Mouse (Mus musculus): ENCODE data around the gene Cflar. TPM values are rescaled to one million over a fixed set of nuclear protein-coding genes. Genes with fewer than 3 reads are reported as not detected.
"Not testable (repeated sequence)": the region's sequence is repeated elsewhere in the genome, so short reads cannot be mapped to it uniquely, and the experiment has no call there.

Gene Cflar
- polyA plus RNA-seq, 1 experiment from 2014 or later = 18.6 TPM

DNA sequence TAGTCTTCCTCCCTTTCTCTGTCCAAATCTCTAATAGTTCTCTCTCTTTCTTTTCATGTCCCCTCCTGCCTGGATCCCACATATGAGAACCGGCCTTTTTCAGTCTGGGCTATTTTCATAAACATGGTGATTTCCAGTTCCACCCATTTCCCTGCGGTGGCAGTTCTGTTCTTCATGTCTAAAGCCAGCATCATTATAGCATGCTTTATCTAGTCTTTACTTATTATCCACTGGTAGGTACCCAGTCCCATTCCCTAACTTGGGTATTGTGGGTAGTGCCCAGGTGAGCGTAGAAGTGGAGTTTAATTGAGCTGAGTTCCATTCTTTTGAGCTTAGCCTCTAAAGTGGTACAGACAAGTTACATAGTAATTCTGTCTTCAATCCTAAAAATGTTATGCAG lies 48.1 kb downstream of the Cflar start:
- Histone ChIP-seq H3K27me3 (replicated peaks; ENCODE audit: control insufficient read depth, insufficient read depth, low read length) (no peaks in the 10 kb centered on the region), H3K9me3 (ENCODE audit: control insufficient read depth, low read length) (no peaks in the 10 kb centered on the region), H3K4me3 (ENCODE audit: low read depth, low read length) (no peak overlapping the region), H3K27ac (ENCODE audit: low read depth, low read length) (no peak overlapping the region), H3K4me2 (no peak overlapping the region), H3K36me3 (ENCODE audit: control insufficient read depth, insufficient read depth, low read length) (peaks cover 6% of the 10 kb centered on the region; the same call in 1 of the 2 replicates), H3K9ac (ENCODE audit: low read depth, low read length) (no peak overlapping the region), H3K4me1 (replicated peaks; ENCODE audit: control insufficient read depth, insufficient read depth, low read length) (no peaks in the 10 kb centered on the region)
- ATAC-seq (replicated peaks; ENCODE audit: low FRiP score) (no peak), DNase-seq (ENCODE audit: low spot score) (no peak)
- 89% methylated on average over 3 of the region's 3 CpGs for WGBS

DNA sequence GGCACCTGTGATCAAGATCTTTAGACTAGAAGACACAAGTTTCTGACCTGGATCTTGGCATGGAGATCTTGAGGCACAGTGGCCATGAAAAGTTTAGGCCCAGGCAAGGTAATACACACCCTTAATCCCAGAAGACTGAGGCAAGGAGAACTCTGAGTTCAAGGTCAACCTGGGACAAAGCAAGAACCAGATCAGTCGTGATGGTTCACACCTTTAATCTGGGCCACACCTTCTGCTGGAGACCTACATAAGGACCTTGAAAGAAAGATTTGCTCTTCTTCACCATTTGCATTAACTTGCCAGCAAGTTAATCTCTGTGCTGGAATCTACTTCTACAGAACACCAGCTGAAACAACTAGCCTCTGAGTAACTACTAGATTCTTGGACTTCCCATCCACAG lies 49.3 kb downstream of the Cflar start:
- Histone ChIP-seq H3K4me1 (replicated peaks; ENCODE audit: control insufficient read depth, insufficient read depth, low read length) (no peaks in the 10 kb centered on the region), H3K27me3 (replicated peaks; ENCODE audit: control insufficient read depth, insufficient read depth, low read length) (no peaks in the 10 kb centered on the region), H3K36me3 (ENCODE audit: control insufficient read depth, insufficient read depth, low read length) (peaks cover 2% of the 10 kb centered on the region; the same call in 1 of the 2 replicates), H3K4me2 (no peak overlapping the region), H3K4me3 (ENCODE audit: low read depth, low read length) (no peak overlapping the region), H3K9ac (ENCODE audit: low read depth, low read length) (no peak overlapping the region), H3K27ac (ENCODE audit: low read depth, low read length) (no peak overlapping the region), H3K9me3 (ENCODE audit: control insufficient read depth, low read length) (no peaks in the 10 kb centered on the region)
- ATAC-seq (replicated peaks; ENCODE audit: low FRiP score) = no peak
- no peak for DNase-seq (ENCODE audit: low spot score)
- WGBS = 74% methylated on average over 1 of the region's 1 CpGs

DNA sequence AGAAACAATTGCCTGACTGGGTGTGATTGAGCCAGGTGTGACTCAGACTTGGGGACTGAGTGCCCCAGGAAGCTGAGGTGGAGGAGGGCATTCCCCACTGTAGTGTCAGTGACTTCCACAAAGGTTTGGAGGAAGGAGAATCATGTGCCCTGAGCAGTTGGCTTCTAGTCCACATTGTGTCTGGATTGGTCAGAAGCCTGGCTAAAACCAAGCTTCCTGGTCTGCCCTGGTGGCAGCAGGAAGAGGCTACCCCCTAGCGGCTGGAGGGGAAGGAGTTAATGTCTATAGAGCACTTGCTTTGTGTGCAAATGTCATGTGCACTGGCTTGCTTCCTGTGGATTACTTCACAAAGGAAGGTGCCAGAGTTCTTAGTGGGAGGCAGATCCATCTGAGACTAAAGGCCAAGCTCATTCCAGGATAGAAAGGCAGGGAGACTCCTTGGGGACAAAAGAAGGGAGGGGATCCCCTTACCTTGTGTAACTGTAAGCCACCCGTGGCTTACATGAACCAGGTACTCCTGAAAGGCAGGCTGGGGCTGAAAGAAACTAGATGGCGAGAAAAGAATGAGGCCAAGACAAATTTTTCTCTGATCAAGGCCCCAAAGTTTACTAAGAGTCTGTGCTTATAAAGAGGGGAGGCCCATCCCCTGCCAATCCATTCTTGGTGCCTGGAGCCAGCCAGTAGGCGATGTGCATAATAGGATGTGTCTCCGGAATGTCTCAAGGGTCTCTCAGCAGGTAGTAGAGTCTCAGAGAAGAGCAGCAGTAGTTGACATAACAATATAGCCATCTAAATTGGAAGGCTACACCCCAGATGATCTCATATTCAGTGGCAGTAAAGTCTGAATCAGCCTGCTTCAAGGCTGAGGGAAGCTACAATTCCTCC lies 50.3 kb downstream of the Cflar start:
- H3K4me2 ChIP-seq; H3K4me1 ChIP-seq (replicated peaks; ENCODE audit: control insufficient read depth, insufficient read depth, low read length); H3K36me3 ChIP-seq (ENCODE audit: control insufficient read depth, insufficient read depth, low read length); H3K27me3 ChIP-seq (replicated peaks; ENCODE audit: control insufficient read depth, insufficient read depth, low read length); H3K9me3 ChIP-seq (ENCODE audit: control insufficient read depth, low read length); H3K27ac ChIP-seq (ENCODE audit: low read depth, low read length); DNase-seq (ENCODE audit: low spot score); H3K4me3 ChIP-seq (ENCODE audit: low read depth, low read length); ATAC-seq (replicated peaks; ENCODE audit: low FRiP score); H3K9ac ChIP-seq (ENCODE audit: low read depth, low read length): not testable (repeated sequence)
- WGBS = 72% methylated on average over 5 of the region's 5 CpGs

DNA sequence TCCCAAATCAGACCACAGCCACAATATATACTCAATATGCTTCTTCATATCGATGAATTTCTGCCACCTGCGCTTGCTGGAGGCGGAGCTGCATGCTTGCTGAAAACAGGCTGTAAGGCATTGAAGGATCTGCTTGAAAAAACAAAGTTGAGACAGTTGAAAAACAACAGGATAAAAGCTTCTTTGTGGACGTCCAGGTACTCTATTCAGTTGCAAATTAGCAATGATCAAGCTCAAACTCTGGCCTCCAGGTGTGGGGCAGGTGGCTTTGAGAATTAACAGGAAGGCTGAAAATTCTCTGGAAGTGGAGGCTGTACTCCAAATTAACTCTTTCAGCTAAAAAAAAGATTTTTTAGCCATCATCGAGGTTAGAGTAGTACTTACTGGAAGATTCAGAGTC lies 51.3 kb downstream of the Cflar start:
- no peak overlapping the region for H3K27ac ChIP-seq (ENCODE audit: low read depth, low read length)
- H3K9ac ChIP-seq (ENCODE audit: low read depth, low read length) = no peak overlapping the region
- ATAC-seq (replicated peaks; ENCODE audit: low FRiP score) (no peak), DNase-seq (ENCODE audit: low spot score) (no peak)
- WGBS = 78% methylated on average over 5 of the region's 5 CpGs
- H3K27me3 ChIP-seq (replicated peaks; ENCODE audit: control insufficient read depth, insufficient read depth, low read length) = no peaks in the 10 kb centered on the region
- no peak overlapping the region for H3K4me2 ChIP-seq
- H3K4me1 ChIP-seq (replicated peaks; ENCODE audit: control insufficient read depth, insufficient read depth, low read length) = no peaks in the 10 kb centered on the region
- H3K4me3 ChIP-seq (ENCODE audit: low read depth, low read length) = no peak overlapping the region
- no peaks in the 10 kb centered on the region for H3K9me3 ChIP-seq (ENCODE audit: control insufficient read depth, low read length)
- H3K36me3 ChIP-seq (ENCODE audit: control insufficient read depth, insufficient read depth, low read length) = no peaks in the 10 kb centered on the region

DNA sequence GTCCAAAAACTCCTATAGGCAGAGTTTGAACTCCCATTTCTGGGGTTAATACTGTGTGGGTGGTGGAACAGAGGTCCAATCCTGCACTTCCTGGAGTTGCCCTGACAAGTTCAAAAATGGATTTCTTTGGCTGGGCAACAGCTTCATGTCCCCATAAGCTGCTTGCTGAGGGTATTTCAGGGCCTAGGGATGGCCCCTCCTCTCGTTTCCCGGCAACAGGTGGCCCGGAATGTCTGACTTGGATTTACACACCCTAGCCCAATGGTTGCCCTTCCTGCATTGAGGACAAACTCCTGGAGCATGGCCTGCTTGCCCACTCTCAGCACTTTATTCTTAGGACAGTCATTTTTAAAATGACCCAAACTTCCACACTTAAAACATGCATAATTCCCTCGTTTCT lies 55.1 kb downstream of the Cflar start:
- ATAC-seq (replicated peaks; ENCODE audit: low FRiP score) = not testable (repeated sequence)
- WGBS = 79% methylated on average over 4 of the region's 4 CpGs

DNA sequence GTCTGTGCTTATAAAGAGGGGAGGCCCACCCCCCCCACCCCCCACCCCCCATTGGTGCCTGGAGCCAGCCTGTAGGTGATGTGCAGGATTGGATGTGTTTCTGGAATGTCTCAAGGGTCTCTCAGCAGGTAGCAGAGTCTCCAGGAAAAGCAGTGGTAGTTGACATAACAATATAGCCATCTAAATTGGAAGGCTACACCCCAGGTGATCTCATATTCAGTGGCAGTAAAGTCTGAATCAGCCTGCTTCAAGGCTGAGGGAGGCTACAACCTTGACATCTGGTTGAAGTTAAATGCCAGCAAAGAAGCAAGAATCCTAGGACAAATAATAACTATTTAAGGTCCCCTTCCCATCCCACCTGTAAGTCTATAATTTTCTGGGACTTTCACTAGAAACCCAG lies 57.8 kb downstream of the Cflar start:
- Histone ChIP-seq H3K4me2 (no peak overlapping the region), H3K27me3 (replicated peaks; ENCODE audit: control insufficient read depth, insufficient read depth, low read length) (no peaks in the 10 kb centered on the region), H3K27ac (ENCODE audit: low read depth, low read length) (no peak overlapping the region), H3K9ac (ENCODE audit: low read depth, low read length) (no peak overlapping the region), H3K9me3 (ENCODE audit: control insufficient read depth, low read length) (no peaks in the 10 kb centered on the region), H3K36me3 (ENCODE audit: control insufficient read depth, insufficient read depth, low read length) (no peaks in the 10 kb centered on the region), H3K4me3 (ENCODE audit: low read depth, low read length) (no peak overlapping the region), H3K4me1 (replicated peaks; ENCODE audit: control insufficient read depth, insufficient read depth, low read length) (no peaks in the 10 kb centered on the region)
- no peak for ATAC-seq (replicated peaks; ENCODE audit: low FRiP score)
- no peak for DNase-seq (ENCODE audit: low spot score)

More for the DNA sequence above, 55.1 kb downstream of the Cflar start:
- H3K9ac ChIP-seq (ENCODE audit: low read depth, low read length); H3K4me3 ChIP-seq (ENCODE audit: low read depth, low read length); H3K4me1 ChIP-seq (replicated peaks; ENCODE audit: control insufficient read depth, insufficient read depth, low read length); H3K27me3 ChIP-seq (replicated peaks; ENCODE audit: control insufficient read depth, insufficient read depth, low read length); DNase-seq (ENCODE audit: low spot score); H3K9me3 ChIP-seq (ENCODE audit: control insufficient read depth, low read length); H3K27ac ChIP-seq (ENCODE audit: low read depth, low read length); H3K36me3 ChIP-seq (ENCODE audit: control insufficient read depth, insufficient read depth, low read length); H3K4me2 ChIP-seq: not testable (repeated sequence)

DNA sequence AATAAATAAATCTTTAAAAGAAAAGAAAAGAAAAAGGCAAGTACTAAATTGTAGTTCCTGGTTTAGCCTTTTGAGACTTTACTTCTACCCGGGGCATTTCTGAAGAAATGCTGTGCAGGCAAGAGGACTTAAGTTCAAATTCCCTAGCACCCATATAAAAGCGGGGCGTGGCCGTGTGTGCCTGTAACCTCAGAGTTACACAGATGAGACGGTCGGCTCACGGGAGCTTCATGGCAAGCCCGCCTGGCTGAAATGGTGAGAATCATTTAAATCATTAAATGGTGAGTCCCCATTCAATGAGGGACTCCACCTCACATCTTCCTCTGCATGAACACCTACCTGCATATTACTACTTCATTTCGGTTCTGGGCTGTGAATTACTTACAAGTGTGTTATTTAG lies 58.4 kb downstream of the Cflar start:
- Histone ChIP-seq H3K4me2 (no peak overlapping the region), H3K27me3 (replicated peaks; ENCODE audit: control insufficient read depth, insufficient read depth, low read length) (no peaks in the 10 kb centered on the region), H3K36me3 (ENCODE audit: control insufficient read depth, insufficient read depth, low read length) (no peaks in the 10 kb centered on the region), H3K9me3 (ENCODE audit: control insufficient read depth, low read length) (no peaks in the 10 kb centered on the region), H3K4me1 (replicated peaks; ENCODE audit: control insufficient read depth, insufficient read depth, low read length) (no peaks in the 10 kb centered on the region), H3K9ac (ENCODE audit: low read depth, low read length) (no peak overlapping the region), H3K4me3 (ENCODE audit: low read depth, low read length) (no peak overlapping the region), H3K27ac (ENCODE audit: low read depth, low read length) (no peak overlapping the region)
- ATAC-seq (replicated peaks; ENCODE audit: low FRiP score) = no peak
- DNase-seq (ENCODE audit: low spot score) = no peak
- WGBS = 55% methylated on average over 9 of the region's 9 CpGs

DNA sequence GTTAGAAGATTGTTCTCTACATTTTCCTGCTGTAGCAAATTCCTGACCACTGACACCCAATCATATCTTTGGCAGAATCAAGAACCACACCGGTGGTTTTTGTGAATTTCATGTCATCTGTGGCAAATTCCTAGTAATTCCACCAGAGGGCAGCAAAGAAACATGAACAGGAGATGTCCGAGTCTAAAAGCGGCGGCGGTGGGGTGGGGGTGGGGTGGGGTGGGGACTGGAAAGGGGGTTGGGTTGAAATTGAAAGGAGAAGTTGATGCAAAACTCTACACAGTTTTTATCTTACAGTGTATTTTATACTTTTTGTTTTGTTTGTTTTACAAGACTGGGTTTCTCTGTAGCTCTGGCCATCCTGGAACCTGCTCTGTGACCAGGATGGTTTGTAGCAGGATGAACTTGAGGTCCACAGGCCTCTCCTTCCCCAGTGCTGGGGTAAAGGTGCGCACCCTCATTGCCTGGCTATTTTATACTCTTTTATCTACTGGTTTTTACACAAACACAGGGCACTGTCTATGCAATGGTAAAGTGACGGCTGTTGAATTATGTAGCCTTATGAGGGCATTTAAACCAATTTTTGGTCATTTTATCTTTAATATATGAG lies 58.9 kb downstream of the Cflar start:
- no peaks in the 10 kb centered on the region for H3K36me3 ChIP-seq (ENCODE audit: control insufficient read depth, insufficient read depth, low read length)
- H3K27ac ChIP-seq (ENCODE audit: low read depth, low read length) = no peak overlapping the region
- H3K9ac ChIP-seq (ENCODE audit: low read depth, low read length) = no peak overlapping the region
- no peak for DNase-seq (ENCODE audit: low spot score)
- WGBS = 28% methylated on average over 7 of the region's 7 CpGs
- H3K27me3 ChIP-seq (replicated peaks; ENCODE audit: control insufficient read depth, insufficient read depth, low read length) = no peaks in the 10 kb centered on the region
- ATAC-seq (replicated peaks; ENCODE audit: low FRiP score) = no peak
- no peak overlapping the region for H3K4me3 ChIP-seq (ENCODE audit: low read depth, low read length)
- no peak overlapping the region for H3K4me2 ChIP-seq
- no peaks in the 10 kb centered on the region for H3K9me3 ChIP-seq (ENCODE audit: control insufficient read depth, low read length)
- H3K4me1 ChIP-seq (replicated peaks; ENCODE audit: control insufficient read depth, insufficient read depth, low read length) = no peaks in the 10 kb centered on the region

DNA sequence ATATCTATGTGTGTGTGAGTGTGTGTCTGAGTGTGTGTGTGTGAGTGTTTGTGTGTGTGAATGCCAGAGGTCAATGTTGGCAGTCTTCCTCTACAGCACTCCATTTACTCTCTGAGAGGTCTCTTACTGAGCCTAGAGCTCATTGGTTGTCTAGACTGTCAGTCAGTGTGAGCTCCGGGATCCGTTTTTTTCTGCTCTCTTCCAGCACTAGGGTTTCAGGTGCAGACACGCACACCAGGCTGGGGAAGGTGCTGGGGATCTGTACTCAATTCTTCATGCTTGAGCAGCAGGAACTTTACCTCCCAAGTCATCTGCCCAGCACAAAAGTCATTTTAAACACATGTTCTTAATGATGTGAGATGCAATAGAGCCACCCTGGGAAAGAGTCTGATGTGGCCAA lies 60.8 kb downstream of the Cflar start:
- WGBS = 74% methylated on average over 3 of the region's 3 CpGs

More for the DNA sequence above, 60.8 kb downstream of the Cflar start:
- H3K27ac ChIP-seq (ENCODE audit: low read depth, low read length) = no peak overlapping the region
- H3K36me3 ChIP-seq (ENCODE audit: control insufficient read depth, insufficient read depth, low read length) = no peaks in the 10 kb centered on the region
- H3K9me3 ChIP-seq (ENCODE audit: control insufficient read depth, low read length) = no peaks in the 10 kb centered on the region
- H3K9ac ChIP-seq (ENCODE audit: low read depth, low read length) = no peak overlapping the region
- no peaks in the 10 kb centered on the region for H3K27me3 ChIP-seq (replicated peaks; ENCODE audit: control insufficient read depth, insufficient read depth, low read length)
- DNase-seq (ENCODE audit: low spot score) (no peak), ATAC-seq (replicated peaks; ENCODE audit: low FRiP score) (no peak)
- H3K4me2 ChIP-seq = no peak overlapping the region
- H3K4me3 ChIP-seq (ENCODE audit: low read depth, low read length) = no peak overlapping the region
- no peaks in the 10 kb centered on the region for H3K4me1 ChIP-seq (replicated peaks; ENCODE audit: control insufficient read depth, insufficient read depth, low read length)

Data from liver, embryonic 11.5 days (tissue).